Mouse (Mus musculus) bone marrow, adult 2 months (tissue): ENCODE data around the gene Ptprg. TPM values are rescaled to one million over a fixed set of nuclear protein-coding genes. Genes with fewer than 3 reads are reported as not detected.

Experiments
- H3K27ac ChIP-seq: fragments of 200-500 bp; 2 replicates; pipeline ENCODE4 v1.5.1; 2012; ENCODE audit warnings: low read depth, mild to moderate bottlenecking, control low read depth, inconsistent platforms, low read length; ENCODE audit not compliant: control insufficient read depth, poor library complexity, insufficient read depth
- H3K4me1 ChIP-seq: fragments of 200-500 bp; 2 replicates; pipeline ENCODE4 v1.6.1; 2011; ENCODE audit warnings: low read length; ENCODE audit not compliant: control insufficient read depth, insufficient read depth
- H3K4me3 ChIP-seq: fragments of 200-500 bp; replicated peaks from 2 replicates; pipeline ENCODE3; 2011; ENCODE audit warnings: mild to moderate bottlenecking, low read depth, low read length, control low read depth; ENCODE audit not compliant: control insufficient read depth
- CTCF ChIP-seq: fragments of 200-500 bp; IDR thresholded peaks from 2 replicates; pipeline ENCODE4 v1.5.1; 2011; ENCODE audit warnings: low read length, control low read depth; ENCODE audit not compliant: control insufficient read depth, insufficient read depth
- POLR2A ChIP-seq: fragments of 200-500 bp; IDR thresholded peaks from 2 replicates; pipeline ENCODE4 v1.6.1; 2011; ENCODE audit warnings: low read depth, mild to moderate bottlenecking, control low read depth, low read length, borderline replicate concordance; ENCODE audit not compliant: control insufficient read depth
- WGBS: fragments of 180-500 bp; shearing (Covaris S2); methylation state at CpG from one replicate; pipeline ENCODE4 v1.1.7; 2018; 5-methylcytosine and 5-hydroxymethylcytosine counted together
- polyA plus RNA-seq: library from polyadenylated mRNA; stranded (reverse); fragments of >200 nt; gene quantifications from 2 replicates; pipeline ENCODE4 v1.2.4, GENCODE M21; 2011; ENCODE audit warnings: low replicate concordance; ENCODE audit not compliant: missing spikeins, insufficient read depth, insufficient read length

Ptprg gene
- polyA plus RNA-seq, 1 experiment, result 0.27 TPM

- whole genome bisulfite sequencing, result 79% methylated on average over 2 of the region's 2 CpGs
- TF ChIP-seq POLR2A, result no peak
- TF ChIP-seq CTCF, result no peak
- H3K4me1 ChIP-seq, result no peaks in the 10 kb centered on the region
- no peak overlapping the region for H3K27ac ChIP-seq
- H3K4me3 ChIP-seq, result no peak overlapping the region
Measured at GRCm38 (mm10) chr14:11572395-11572784, 19.1 kb downstream of the Ptprg start.

DNA sequence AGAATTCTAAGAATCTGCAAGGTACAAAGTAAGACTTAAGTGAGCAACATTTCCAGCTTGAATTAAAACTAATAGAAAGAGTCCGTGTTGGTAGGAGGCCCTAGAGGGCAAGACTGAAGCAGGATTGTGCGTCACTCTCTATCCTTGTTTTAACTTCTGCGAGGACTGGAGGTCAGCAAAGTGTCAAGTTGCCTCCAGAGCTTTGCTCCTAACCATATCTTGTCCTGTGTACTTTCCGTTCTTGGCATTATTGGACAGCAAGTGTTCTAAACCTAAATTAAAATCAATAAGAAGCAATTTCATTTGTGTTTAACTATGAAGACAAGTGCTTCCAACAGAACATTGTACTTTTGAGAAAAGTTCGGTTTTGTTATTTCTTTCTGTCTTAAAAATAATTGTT lies 20.4 kb downstream of the Ptprg start:
- no peaks in the 10 kb centered on the region; the same call in 1 of the 2 replicates for H3K4me1 ChIP-seq
- H3K4me3 ChIP-seq, result no peak overlapping the region
- TF ChIP-seq CTCF (no peak), POLR2A (no peak)
- WGBS, result 73% methylated on average over 5 of the region's 5 CpGs
- H3K27ac ChIP-seq, result no peak overlapping the region

GRCm38 (mm10) chr14:11577276-11577909 lies 24.1 kb downstream of the Ptprg start:
- 61% methylated on average over 9 of the region's 9 CpGs for WGBS
- H3K4me3 ChIP-seq, result no peak overlapping the region
- TF ChIP-seq POLR2A, result no peak
- no peak overlapping the region for H3K27ac ChIP-seq
- no peaks in the 10 kb centered on the region; the same call in 1 of the 2 replicates for H3K4me1 ChIP-seq

GRCm38 (mm10) chr14:11577910-11578309 lies 24.6 kb downstream of the Ptprg start:
- WGBS, result 82% methylated on average over 8 of the region's 8 CpGs
- Histone ChIP-seq H3K4me3 (no peak overlapping the region), H3K27ac (no peak overlapping the region), H3K4me1 (no peaks in the 10 kb centered on the region; the same call in 1 of the 2 replicates)
- TF ChIP-seq CTCF (no peak), POLR2A (no peak)

GRCm38 (mm10) chr14:11578492-11578967 lies 25.2 kb downstream of the Ptprg start:
- Histone ChIP-seq H3K4me1 (no peaks in the 10 kb centered on the region; the same call in 1 of the 2 replicates), H3K4me3 (no peak overlapping the region), H3K27ac (no peak overlapping the region)
- TF ChIP-seq CTCF (no peak), POLR2A (no peak)
- WGBS, result 62% methylated on average over 6 of the region's 6 CpGs

- no peaks in the 10 kb centered on the region; the same call in 1 of the 2 replicates for H3K4me1 ChIP-seq
- H3K27ac ChIP-seq, result no peak overlapping the region
- no peak overlapping the region for H3K4me3 ChIP-seq
- TF ChIP-seq CTCF, result no peak
- TF ChIP-seq POLR2A, result no peak
- WGBS, result 62% methylated on average over 1 of the region's 1 CpGs
Measured at GRCm38 (mm10) chr14:11579950-11580349, 26.6 kb downstream of the Ptprg start.

GRCm38 (mm10) chr14:11584263-11584662 lies 30.9 kb downstream of the Ptprg start:
- TF ChIP-seq CTCF (no peak), POLR2A (no peak)
- Histone ChIP-seq H3K4me3 (no peak overlapping the region), H3K4me1 (no peaks in the 10 kb centered on the region), H3K27ac (no peak overlapping the region)
- 79% methylated on average over 6 of the region's 6 CpGs for WGBS

- no peak overlapping the region for H3K4me3 ChIP-seq
- no peak for TF ChIP-seq CTCF
- TF ChIP-seq POLR2A, result no peak
- H3K27ac ChIP-seq, result no peak overlapping the region
- 68% methylated on average over 5 of the region's 5 CpGs for WGBS
- H3K4me1 ChIP-seq, result no peaks in the 10 kb centered on the region
Measured at GRCm38 (mm10) chr14:11584929-11585633, 31.7 kb downstream of the Ptprg start.

DNA sequence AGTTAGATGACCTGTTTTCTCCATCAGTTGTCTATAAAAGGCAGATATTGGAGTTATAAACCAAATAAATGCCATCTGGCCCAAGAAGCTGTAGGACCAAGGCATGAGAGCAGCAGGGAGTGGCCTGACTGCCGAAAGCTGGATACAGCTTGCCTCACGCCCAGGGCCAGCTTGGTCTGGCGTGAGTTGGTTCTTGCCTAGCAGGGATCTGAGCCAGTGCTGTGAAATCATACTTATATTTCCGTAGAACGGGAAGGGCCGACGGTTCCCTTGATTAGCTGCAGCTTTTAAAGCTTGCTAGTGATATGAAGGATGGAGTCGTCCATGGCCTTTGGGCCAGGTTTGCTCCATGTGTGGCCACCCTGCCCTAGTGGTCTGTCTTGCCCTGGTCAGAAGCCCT lies 37.1 kb downstream of the Ptprg start:
- no peak for TF ChIP-seq CTCF
- TF ChIP-seq POLR2A, result no peak
- Histone ChIP-seq H3K4me1 (no peaks in the 10 kb centered on the region), H3K27ac (no peak overlapping the region), H3K4me3 (no peak overlapping the region)
- WGBS, result 88% methylated on average over 8 of the region's 8 CpGs
